ENCODE assay signal across 8 mouse cellular contexts in genomic region chr3:28262371-28263001, GRCm38 (mm10). TPM values are rescaled to one million over a fixed set of nuclear protein-coding genes. Genes with fewer than 3 reads are reported as not detected.
DNase-seq lines count a peak whose midpoint lies in the region; ATAC-seq lines count a peak whose summit lies in the region.

No protein-coding gene starts in this region.

- peak overlapping the region; percentile 98 for H3K27ac ChIP-seq in hindbrain, embryonic 15.5 days (replicated peaks)

- no peaks in the 10 kb centered on the region for H3K27me3 ChIP-seq in hindbrain, embryonic 15.5 days

- H3K4me3 ChIP-seq in hindbrain, embryonic 15.5 days = peak overlapping the region; percentile 79

- H3K4me2 ChIP-seq in hindbrain, embryonic 15.5 days = peak overlapping the region; percentile 73

- intact Hi-C loops in left cerebral cortex, postnatal 10 days (cut with DNase I) = loop anchor here (5.0 to 10.0 kb wide), 2 partner anchors 70 to 292 kb away; no protein-coding TSS in a partner anchor

- no peaks in the 10 kb centered on the region for H3K9me3 ChIP-seq in hindbrain, embryonic 15.5 days

- WGBS in hindbrain, embryonic 15.5 days = under 1% methylated on average over 33 of the region's 33 CpGs

- ATAC-seq in hindbrain, embryonic 15.5 days (ENCODE audit: low FRiP score, low read depth) = peak; percentile 55
- ATAC-seq in megakaryocyte, adult 5-6 weeks (ENCODE audit: poor library complexity, severe bottlenecking) = peak; percentile 67

- no peaks in the 10 kb centered on the region for H3K36me3 ChIP-seq in hindbrain, embryonic 15.5 days

- DNase-seq in R1 (ENCODE audit: low read depth, low spot score) = peak; percentile 70
- peak; percentile 82 for DNase-seq in cerebellum, adult 9-11 months
- peak; percentile 59 for DNase-seq in gastrocnemius, adult 18-20 months (ENCODE audit: low spot score)
- DNase-seq in left cerebral cortex, postnatal 10 days (ENCODE audit: extremely low spot score in 1 of 2, low spot score in 2 of 2) = peak; percentile 46 to 80
- DNase-seq in right cerebral cortex, postnatal 36 days (ENCODE audit: low spot score in 2 of 2) = peak; percentile 54 to 55
- peak; percentile 70 to 73 for DNase-seq in urinary bladder, postnatal 4 days (ENCODE audit: low spot score in 2 of 2)

- peak overlapping the region; percentile 93 for H3K9ac ChIP-seq in hindbrain, embryonic 15.5 days

- peaks cover 25% of the 10 kb centered on the region for H3K4me1 ChIP-seq in hindbrain, embryonic 15.5 days (replicated peaks)

RNA-seq across cellular contexts. Expression of gene Tnik, which starts 0.5 kb away (rescaled TPM):
- 10 to 100 TPM; 31.1 to 31.7 TPM for total RNA-seq in gastrocnemius, adult 18-20 months (2021)
- polyA plus RNA-seq in hindbrain, embryonic 15.5 days (2015; fragmentation: Nextera tagmentation; extraction: Ambion mirVana) = 66.1 and 68.2 TPM in 2 replicates
- 100 to 1,000 TPM; 235 to 250 TPM for total RNA-seq in left cerebral cortex, postnatal 10 days (2021)
- 2.6 and 2.7 TPM in 2 replicates for total RNA-seq in megakaryocyte, adult 5-6 weeks (2015)
- 6.3 and 6.4 TPM in 2 replicates for total RNA-seq in megakaryocyte, adult 5-6 weeks (2017)

Comparison
In these comparisons a context has a peak if more than half of its experiments do, and no peak if none do; other contexts are left out.
1. Peak in every context shown above with its lines: DNase-seq, ATAC-seq, H3K4me3 ChIP-seq and H3K27ac ChIP-seq.
2. RNA of gene Tnik, which starts 0.5 kb away (total RNA-seq): 235 to 250 TPM in left cerebral cortex, postnatal 10 days; 31.1 to 31.7 TPM in gastrocnemius, adult 18-20 months and 2.6 to 6.4 TPM in megakaryocyte, adult 5-6 weeks; every median in the first group is over 4 times any median in the second.